Mouse (Mus musculus) thymus, adult 2 months (tissue): ENCODE data around the gene Rpl22. TPM values are rescaled to one million over a fixed set of nuclear protein-coding genes. Genes with fewer than 3 reads are reported as not detected.

Experiments
- DNase-seq: peaks from one replicate; pipeline ENCODE4 v3.0.0; 2021
- H3K27ac ChIP-seq: fragments of 200-500 bp; 2 replicates; pipeline ENCODE4 v1.5.1; 2012; ENCODE audit warnings: low read length, control low read depth; ENCODE audit not compliant: control insufficient read depth, insufficient read depth
- H3K27me3 ChIP-seq: fragments of 200-500 bp; 2 replicates; pipeline ENCODE4 v1.6.1; 2012; ENCODE audit warnings: mild to moderate bottlenecking, low read length, moderate library complexity, mixed read lengths; ENCODE audit not compliant: control insufficient read depth, insufficient read depth
- H3K36me3 ChIP-seq: fragments of 200-500 bp; 2 replicates; pipeline ENCODE4 v1.6.1; 2012; ENCODE audit warnings: mild to moderate bottlenecking, low read length, moderate library complexity; ENCODE audit not compliant: control insufficient read depth, insufficient read depth
- H3K4me1 ChIP-seq: fragments of 200-500 bp; replicated peaks from 2 replicates; pipeline ENCODE4 v1.6.1; 2012; ENCODE audit warnings: low read length; ENCODE audit not compliant: control insufficient read depth, insufficient read depth
- H3K4me3 ChIP-seq: fragments of 200-500 bp; 2 replicates; pipeline ENCODE4 v1.5.1; 2012; ENCODE audit warnings: mild to moderate bottlenecking, low read length, control low read depth, moderate library complexity; ENCODE audit not compliant: control insufficient read depth, insufficient read depth
- CTCF ChIP-seq: fragments of 200-500 bp; IDR thresholded peaks from 2 replicates; pipeline ENCODE4 v1.5.1; 2012; ENCODE audit warnings: mild to moderate bottlenecking, control low read depth, low read length, moderate library complexity, borderline replicate concordance; ENCODE audit not compliant: control insufficient read depth, poor library complexity, insufficient read depth; ENCODE audit errors: extremely low read depth
- POLR2A ChIP-seq: fragments of 200-500 bp; IDR thresholded peaks from 2 replicates; pipeline ENCODE4 v1.6.1; 2012; ENCODE audit warnings: mild to moderate bottlenecking, low read length, control low read depth, moderate library complexity; ENCODE audit not compliant: control insufficient read depth, poor library complexity, insufficient read depth; ENCODE audit errors: extremely low read depth
- WGBS: fragments of 180-500 bp; shearing (Covaris S2); methylation state at CpG from one replicate; pipeline ENCODE4 v1.1.7; 2018; 5-methylcytosine and 5-hydroxymethylcytosine counted together
- polyA plus RNA-seq: library from polyadenylated mRNA; depleted of rRNA; stranded (reverse); fragments of >200 nt; gene quantifications from 2 replicates; pipeline ENCODE4 v1.2.3, GENCODE M21; 2012

Rpl22 gene
- polyA plus RNA-seq, 1 experiment: 60.3 TPM

GRCm38 (mm10) chr4:152304685-152305084 lies 20.9 kb upstream of the Rpl22 start:
- Histone ChIP-seq H3K4me3 (no peak overlapping the region), H3K4me1 (no peaks in the 10 kb centered on the region), H3K36me3 (peaks cover 16% of the 10 kb centered on the region; the same call in 1 of the 2 replicates), H3K27ac (no peak overlapping the region), H3K27me3 (no peaks in the 10 kb centered on the region)
- TF ChIP-seq POLR2A (no peak), CTCF (no peak)
- DNase-seq: no peak
- 98% methylated on average over 6 of the region's 6 CpGs for WGBS

- Histone ChIP-seq H3K27me3 (no peaks in the 10 kb centered on the region), H3K27ac (no peak overlapping the region), H3K4me3 (no peak overlapping the region), H3K4me1 (no peaks in the 10 kb centered on the region), H3K36me3 (peaks cover 11% of the 10 kb centered on the region; the same call in 1 of the 2 replicates)
- DNase-seq: no peak
- TF ChIP-seq POLR2A: no peak; the same call in 1 of the 2 replicates
- 94% methylated on average over 6 of the region's 6 CpGs for WGBS
These were observed 19.6 kb upstream of the Rpl22 start for GRCm38 (mm10) chr4:152305991-152306390.

GRCm38 (mm10) chr4:152307542-152307941 lies 18.0 kb upstream of the Rpl22 start:
- TF ChIP-seq POLR2A (no peak), CTCF (no peak)
- DNase-seq: no peak
- Histone ChIP-seq H3K4me1 (no peaks in the 10 kb centered on the region), H3K27me3 (no peaks in the 10 kb centered on the region; the same call in 1 of the 2 replicates), H3K27ac (no peak overlapping the region), H3K36me3 (peaks cover 11% of the 10 kb centered on the region; the same call in 1 of the 2 replicates), H3K4me3 (no peak overlapping the region)
- WGBS: 95% methylated on average over 9 of the region's 9 CpGs

GRCm38 (mm10) chr4:152312186-152312585 lies 13.4 kb upstream of the Rpl22 start:
- no peak for TF ChIP-seq CTCF
- TF ChIP-seq POLR2A: no peak
- H3K4me1 ChIP-seq: 0 out of 2 replicates have a peak, but pooled peaks cover 4% of the 10 kb centered on the region
- WGBS: 23% methylated on average over 14 of the region's 14 CpGs
- no peak overlapping the region for H3K4me3 ChIP-seq
- no peak for DNase-seq
- H3K36me3 ChIP-seq: no peaks in the 10 kb centered on the region
- H3K27me3 ChIP-seq: peaks cover 9% of the 10 kb centered on the region
- H3K27ac ChIP-seq: no peak overlapping the region

GRCm38 (mm10) chr4:152313211-152313632 lies 12.3 kb upstream of the Rpl22 start:
- 0 out of 2 replicates have a peak, but pooled peaks cover 4% of the 10 kb centered on the region for H3K4me1 ChIP-seq
- WGBS: under 1% methylated on average over 29 of the region's 29 CpGs
- H3K36me3 ChIP-seq: no peaks in the 10 kb centered on the region
- DNase-seq: no peak
- H3K27me3 ChIP-seq: peaks cover 9% of the 10 kb centered on the region
- no peak overlapping the region for H3K4me3 ChIP-seq
- no peak overlapping the region for H3K27ac ChIP-seq
- TF ChIP-seq POLR2A (no peak), CTCF (no peak)

- Histone ChIP-seq H3K4me1 (0 out of 2 replicates have a peak, but pooled peaks cover 4% of the 10 kb centered on the region), H3K27ac (no peak overlapping the region), H3K27me3 (peaks cover 9% of the 10 kb centered on the region), H3K36me3 (no peaks in the 10 kb centered on the region), H3K4me3 (no peak overlapping the region)
- DNase-seq: no peak
- TF ChIP-seq POLR2A (no peak), CTCF (no peak)
These were observed 11.6 kb upstream of the Rpl22 start for GRCm38 (mm10) chr4:152313934-152314333.

- H3K4me1 ChIP-seq: 0 out of 2 replicates have a peak, but pooled peaks cover 4% of the 10 kb centered on the region
- no peak overlapping the region for H3K27ac ChIP-seq
- no peak for TF ChIP-seq CTCF
- TF ChIP-seq POLR2A: no peak
- no peaks in the 10 kb centered on the region for H3K36me3 ChIP-seq
- no peak for DNase-seq
- no peak overlapping the region for H3K4me3 ChIP-seq
- WGBS: 4% methylated on average over 43 of the region's 43 CpGs
- peaks cover 9% of the 10 kb centered on the region for H3K27me3 ChIP-seq
These were observed 9.9 kb upstream of the Rpl22 start for GRCm38 (mm10) chr4:152315498-152316213.
